Mouse (Mus musculus) cerebellum, adult 11-12 months (tissue): ENCODE measurements around the gene Uhrf1bp1l.

Source experiments
- DNase-seq: peaks from one replicate; pipeline ENCODE4 v3.0.0; 2022

Gene Uhrf1bp1l

GRCm38 (mm10) chr10:89855251-89855875 is 110.6 kb downstream of the Uhrf1bp1l start:
- DNase-seq: no peak

- DNase-seq: peak; percentile 69
Observed at GRCm38 (mm10) chr10:89856286-89856685, 111.5 kb downstream of the Uhrf1bp1l start.

- no peak for DNase-seq
Observed at GRCm38 (mm10) chr10:89868211-89868610, 123.4 kb downstream of the Uhrf1bp1l start.

GRCm38 (mm10) chr10:89868836-89869235 is 124.0 kb downstream of the Uhrf1bp1l start:
- DNase-seq: no peak
